Mouse (Mus musculus): ENCODE measurements around the gene Myo1c. TPM values are rescaled to one million over a fixed set of nuclear protein-coding genes. Genes with fewer than 3 reads are reported as not detected.

Myo1c gene
- polyA plus RNA-seq, 1 experiment: 28.1 TPM

DNA sequence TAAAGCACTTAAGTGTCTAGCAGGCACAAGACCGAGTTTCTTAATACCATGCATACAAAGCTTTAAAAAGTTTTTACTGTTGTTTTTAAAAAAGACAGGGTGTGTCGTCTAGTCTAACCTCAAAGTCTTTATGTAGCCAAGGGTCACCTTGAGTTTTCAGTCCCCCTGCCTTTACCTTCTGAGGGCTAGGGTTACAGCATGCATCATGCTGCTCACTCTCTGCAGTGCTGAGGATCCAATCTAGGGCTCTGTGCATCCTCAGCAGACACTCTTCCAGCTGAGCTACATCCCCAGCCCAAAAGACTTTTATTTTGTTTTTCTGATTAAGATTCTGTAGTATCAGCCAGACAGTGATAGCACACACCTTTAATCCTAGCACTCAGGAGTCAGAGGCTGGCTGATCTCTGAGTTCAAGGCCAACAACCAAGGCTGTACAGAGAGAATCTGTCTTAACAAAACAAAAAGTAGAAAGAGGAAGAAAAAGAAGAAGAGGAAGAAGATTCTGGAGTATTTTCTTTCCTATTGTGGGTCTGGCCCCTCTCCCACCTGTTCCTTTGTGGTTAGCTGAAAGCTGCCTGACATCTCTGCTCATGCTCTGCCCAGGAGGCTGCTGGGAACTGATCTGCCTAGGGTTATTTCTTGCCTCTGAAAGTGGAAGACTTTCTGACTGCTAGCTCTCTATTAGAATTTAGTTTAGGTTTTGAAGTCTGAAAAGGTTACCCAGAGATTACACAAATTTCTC, 27.5 kb upstream of the Myo1c start:
- Histone ChIP-seq H3K4me3 (replicated peaks) (no peak overlapping the region), H3K36me3 (replicated peaks; ENCODE audit: low read length) (peaks cover 91% of the 10 kb centered on the region), H3K9me3 (no peaks in the 10 kb centered on the region), H3K27me3 (replicated peaks) (no peaks in the 10 kb centered on the region), H3K4me1 (peaks cover 37% of the 10 kb centered on the region)
- TF ChIP-seq GATA1 (IDR thresholded peaks at IDR 0.05; ENCODE audit: borderline replicate concordance, low read length) (no peak), FLI1 (IDR thresholded peaks at IDR 0.05; ENCODE audit: low read length) (no peak)

DNA sequence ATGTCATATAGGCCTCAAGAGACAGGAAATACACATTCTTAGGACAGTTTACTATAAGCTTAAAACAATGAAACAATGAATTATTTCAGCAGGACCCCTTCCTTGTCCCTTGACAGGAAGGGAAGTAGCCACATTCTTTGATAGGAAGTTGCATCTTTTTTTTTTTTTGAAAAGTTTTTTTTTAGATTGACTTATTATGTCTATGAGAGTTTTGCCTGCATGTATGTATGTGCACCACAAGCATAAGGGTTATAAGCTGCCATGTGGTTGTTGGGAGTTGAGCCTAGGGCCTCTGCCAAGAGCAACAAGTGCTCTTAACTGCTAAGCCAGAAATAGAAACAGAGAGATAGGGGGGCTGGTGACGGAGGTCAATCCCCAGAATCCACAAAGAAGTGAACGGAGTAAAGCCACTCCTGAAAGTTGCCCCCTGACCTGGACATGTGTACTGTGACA, 26.2 kb upstream of the Myo1c start:
- Histone ChIP-seq H3K4me3 (replicated peaks) (peak overlapping the region; percentile 59), H3K9me3 (no peaks in the 10 kb centered on the region), H3K27me3 (replicated peaks) (no peaks in the 10 kb centered on the region), H3K36me3 (replicated peaks; ENCODE audit: low read length) (peaks cover 90% of the 10 kb centered on the region), H3K4me1 (peaks cover 37% of the 10 kb centered on the region)
- TF ChIP-seq GATA1 (IDR thresholded peaks at IDR 0.05; ENCODE audit: borderline replicate concordance, low read length) (no peak), FLI1 (IDR thresholded peaks at IDR 0.05; ENCODE audit: low read length) (no peak)

DNA sequence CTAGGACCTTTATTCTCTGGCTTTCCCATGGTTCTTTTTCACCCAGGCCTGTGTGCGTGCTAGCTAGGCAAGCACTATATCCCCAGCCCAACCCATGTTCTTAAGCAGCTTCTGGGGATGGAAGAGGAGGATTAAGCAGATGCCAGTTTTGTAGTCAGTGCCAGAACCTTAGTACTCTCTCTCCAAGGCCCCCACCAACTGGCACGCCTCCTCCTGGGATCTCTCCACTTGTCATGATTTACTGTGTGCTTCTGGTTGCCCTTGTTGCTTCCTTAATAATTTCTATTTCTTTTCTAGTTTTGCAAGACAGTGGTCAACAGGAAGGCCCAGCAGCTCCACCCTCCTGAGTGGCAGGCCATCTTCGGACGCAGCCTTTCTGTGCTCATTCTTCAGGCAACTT, 24.5 kb upstream of the Myo1c start:
- no peak for TF ChIP-seq FLI1 (IDR thresholded peaks at IDR 0.05; ENCODE audit: low read length)
- TF ChIP-seq GATA1 (IDR thresholded peaks at IDR 0.05; ENCODE audit: borderline replicate concordance, low read length): no peak
- Histone ChIP-seq H3K4me1 (peaks cover 49% of the 10 kb centered on the region), H3K4me3 (replicated peaks) (no peak overlapping the region), H3K36me3 (replicated peaks; ENCODE audit: low read length) (peaks cover 79% of the 10 kb centered on the region), H3K9me3 (no peaks in the 10 kb centered on the region), H3K27me3 (replicated peaks) (no peaks in the 10 kb centered on the region)

DNA sequence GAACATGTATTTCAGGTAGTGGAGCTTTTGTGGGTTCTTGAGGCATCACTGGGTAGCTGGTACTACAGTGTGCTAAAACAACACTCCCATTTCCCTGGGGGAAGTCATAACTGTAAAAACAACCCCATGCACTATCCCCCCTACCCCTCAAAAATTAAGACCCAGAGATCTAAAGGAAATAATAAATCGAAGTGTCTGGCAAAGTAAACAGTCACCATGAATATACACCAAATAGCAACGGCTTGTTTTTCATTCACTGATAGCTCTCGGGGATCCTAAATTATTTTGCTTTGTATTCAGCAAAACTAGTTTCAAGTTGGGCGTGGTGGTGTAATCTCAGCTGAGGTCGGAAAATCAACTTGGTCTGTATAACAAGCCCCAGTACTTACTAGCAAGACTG, 20.2 kb upstream of the Myo1c start:
- no peak for TF ChIP-seq FLI1 (IDR thresholded peaks at IDR 0.05; ENCODE audit: low read length)
- TF ChIP-seq GATA1 (IDR thresholded peaks at IDR 0.05; ENCODE audit: borderline replicate concordance, low read length): no peak

DNA sequence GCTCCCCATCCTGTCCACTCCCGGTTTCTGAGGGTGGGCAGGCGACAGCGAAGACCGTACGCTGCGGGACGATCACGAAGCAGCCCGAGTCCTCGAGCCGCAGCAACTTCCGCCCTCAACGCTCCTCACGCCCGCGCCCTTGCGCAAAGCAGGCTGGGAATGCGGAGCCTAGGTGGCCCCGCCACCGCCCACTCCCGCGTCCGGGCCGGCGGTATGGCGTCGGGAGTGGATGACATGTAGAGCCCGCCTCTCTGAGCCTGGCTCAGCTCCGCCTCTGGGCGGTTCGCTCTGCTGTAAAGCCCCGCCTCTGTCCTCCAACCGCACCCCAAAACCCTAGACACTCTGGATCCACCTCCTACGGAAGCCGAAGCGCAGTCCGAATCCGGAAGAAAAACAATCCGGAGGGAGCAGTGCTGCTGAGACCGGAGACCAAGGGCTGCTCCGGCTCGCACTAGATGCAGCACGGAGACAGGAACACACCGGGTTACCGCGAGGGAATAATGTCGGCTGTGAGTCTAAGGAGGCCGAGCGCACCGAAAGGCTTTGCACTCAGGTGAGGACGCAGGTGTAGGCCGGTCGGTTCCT, 19.6 kb upstream of the Myo1c start, which contains the start of gene Inpp5k:
Inpp5k (plus strand) TSS at position 344 of the 585 bp plus-strand sequence.
- Histone ChIP-seq H3K9me3 (no peaks in the 10 kb centered on the region), H3K27me3 (replicated peaks) (no peaks in the 10 kb centered on the region), H3K36me3 (replicated peaks; ENCODE audit: low read length) (peaks cover 72% of the 10 kb centered on the region), H3K4me1 (peaks cover 46% of the 10 kb centered on the region), H3K4me3 (replicated peaks) (peak within 1 kb of the TSS; percentile 98)
- TF ChIP-seq GATA1 (IDR thresholded peaks at IDR 0.05; ENCODE audit: borderline replicate concordance, low read length) (no peak), FLI1 (IDR thresholded peaks at IDR 0.05; ENCODE audit: low read length) (no peak)

More for the DNA sequence above, 20.2 kb upstream of the Myo1c start:
- Histone ChIP-seq H3K4me1 (peaks cover 43% of the 10 kb centered on the region), H3K36me3 (replicated peaks; ENCODE audit: low read length) (peaks cover 72% of the 10 kb centered on the region), H3K4me3 (replicated peaks) (peak overlapping the region; percentile 98), H3K27me3 (replicated peaks) (no peaks in the 10 kb centered on the region), H3K9me3 (no peaks in the 10 kb centered on the region)

DNA sequence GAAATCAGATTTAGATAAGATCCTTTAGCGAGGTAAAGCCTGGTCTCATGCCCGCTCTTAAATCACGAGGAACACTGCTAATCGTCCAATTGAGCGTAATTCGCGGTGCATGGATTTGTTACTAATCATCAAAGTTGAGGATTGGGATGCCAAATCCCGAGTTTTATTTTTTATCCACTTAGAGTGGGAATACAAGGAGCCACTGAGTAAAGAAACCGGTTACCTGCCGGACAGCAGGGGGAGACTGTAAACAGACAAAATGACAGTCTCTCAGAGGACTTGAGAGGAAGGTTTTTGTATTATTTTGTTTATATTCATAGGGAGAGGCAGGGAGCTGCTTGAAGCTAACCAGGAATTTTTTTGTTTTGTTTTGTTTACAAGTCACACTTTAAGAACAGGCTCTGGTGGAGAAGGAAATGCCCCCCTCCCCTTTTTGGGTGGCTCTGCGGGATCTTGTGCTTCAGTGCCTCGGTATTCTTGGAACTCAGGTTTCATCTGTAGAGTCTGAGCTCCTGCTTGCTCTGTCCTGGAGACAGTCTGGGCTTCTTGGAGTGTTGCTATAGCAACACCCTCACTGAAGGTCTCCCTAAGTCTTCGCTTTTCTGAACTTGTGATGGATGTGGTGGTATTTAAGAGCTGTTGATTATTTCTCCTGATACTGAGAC, 18.6 kb upstream of the Myo1c start:
- H3K36me3 ChIP-seq (replicated peaks; ENCODE audit: low read length): peaks cover 72% of the 10 kb centered on the region
- no peak for TF ChIP-seq GATA1 (IDR thresholded peaks at IDR 0.05; ENCODE audit: borderline replicate concordance, low read length)
- no peak for TF ChIP-seq FLI1 (IDR thresholded peaks at IDR 0.05; ENCODE audit: low read length)

DNA sequence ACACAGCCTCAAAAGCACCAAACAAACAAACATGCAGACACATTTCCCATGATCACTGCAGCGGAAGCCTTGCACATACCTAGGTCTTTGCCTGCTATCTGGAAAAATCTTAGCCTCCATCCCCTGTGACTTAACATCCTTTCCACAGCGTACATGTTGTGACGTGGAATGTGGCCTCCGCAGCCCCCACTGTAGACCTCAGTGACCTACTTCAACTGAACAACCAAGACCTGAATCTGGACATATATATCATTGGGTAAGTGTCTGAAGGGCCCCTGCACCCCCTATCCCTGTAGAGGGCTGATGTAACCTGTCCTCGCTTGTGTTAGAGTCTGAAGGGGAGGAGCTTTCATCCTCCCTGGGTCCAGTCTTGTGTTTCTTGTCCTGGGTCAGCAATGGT, 17.4 kb upstream of the Myo1c start:
- Histone ChIP-seq H3K9me3 (no peaks in the 10 kb centered on the region), H3K4me3 (replicated peaks) (no peak overlapping the region), H3K36me3 (replicated peaks; ENCODE audit: low read length) (peaks cover 72% of the 10 kb centered on the region), H3K27me3 (replicated peaks) (no peaks in the 10 kb centered on the region), H3K4me1 (peaks cover 58% of the 10 kb centered on the region)
- TF ChIP-seq FLI1 (IDR thresholded peaks at IDR 0.05; ENCODE audit: low read length): no peak
- no peak for TF ChIP-seq GATA1 (IDR thresholded peaks at IDR 0.05; ENCODE audit: borderline replicate concordance, low read length)

More for the DNA sequence above, 18.6 kb upstream of the Myo1c start:
- no peaks in the 10 kb centered on the region for H3K9me3 ChIP-seq
- no peaks in the 10 kb centered on the region for H3K27me3 ChIP-seq (replicated peaks)
- peaks cover 51% of the 10 kb centered on the region for H3K4me1 ChIP-seq
- peak overlapping the region; percentile 98 for H3K4me3 ChIP-seq (replicated peaks)

DNA sequence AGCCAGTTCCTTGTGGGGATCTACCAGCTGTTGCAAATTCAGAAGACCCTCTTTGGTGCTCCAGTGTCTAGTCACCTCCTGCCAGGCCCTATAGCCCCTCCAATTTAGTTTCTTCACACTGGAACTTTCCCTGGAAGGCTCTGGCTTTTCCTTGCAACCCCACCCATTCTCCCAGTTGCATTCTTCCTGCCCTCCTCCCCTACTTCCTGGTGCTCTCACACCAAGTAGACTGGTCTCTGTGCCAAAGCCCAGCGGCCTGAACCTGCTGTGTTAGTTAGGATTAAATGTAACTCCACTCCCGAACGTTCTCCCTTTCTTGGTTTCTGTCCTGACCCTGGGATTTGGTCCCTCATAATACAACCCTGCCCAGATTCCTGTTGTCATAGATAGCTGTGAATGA, 15.5 kb upstream of the Myo1c start:
- H3K4me1 ChIP-seq: peaks cover 57% of the 10 kb centered on the region

DNA sequence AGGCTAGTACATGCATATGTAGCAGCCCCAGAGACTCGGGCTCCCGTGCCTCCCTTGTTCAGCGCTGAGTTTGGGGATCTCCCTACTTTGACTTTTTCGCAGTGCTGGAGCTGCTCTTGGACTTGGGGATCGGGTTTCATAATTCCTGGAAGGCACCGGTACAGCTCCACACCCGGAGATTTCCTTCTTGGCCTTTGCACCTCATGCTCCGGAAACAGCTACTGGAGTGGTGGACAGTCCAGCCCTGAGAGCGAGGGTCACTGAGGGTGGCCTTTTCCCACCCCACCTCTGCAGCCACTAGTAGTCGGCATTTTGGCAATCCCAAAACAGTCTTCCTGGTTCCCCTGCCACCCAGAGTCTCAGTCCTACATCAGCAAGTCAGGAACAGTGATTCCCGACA, 15.0 kb upstream of the Myo1c start:
- no peak for TF ChIP-seq FLI1 (IDR thresholded peaks at IDR 0.05; ENCODE audit: low read length)
- TF ChIP-seq GATA1 (IDR thresholded peaks at IDR 0.05; ENCODE audit: borderline replicate concordance, low read length): no peak
- no peak overlapping the region for H3K4me3 ChIP-seq (replicated peaks)
- H3K4me1 ChIP-seq: peaks cover 52% of the 10 kb centered on the region
- H3K9me3 ChIP-seq: no peaks in the 10 kb centered on the region
- H3K36me3 ChIP-seq (replicated peaks; ENCODE audit: low read length): peaks cover 72% of the 10 kb centered on the region
- no peaks in the 10 kb centered on the region for H3K27me3 ChIP-seq (replicated peaks)

More for the DNA sequence above, 15.5 kb upstream of the Myo1c start:
- TF ChIP-seq FLI1 (IDR thresholded peaks at IDR 0.05; ENCODE audit: low read length) (no peak), GATA1 (IDR thresholded peaks at IDR 0.05; ENCODE audit: borderline replicate concordance, low read length) (no peak)
- Histone ChIP-seq H3K9me3 (no peaks in the 10 kb centered on the region), H3K4me3 (replicated peaks) (no peak overlapping the region), H3K27me3 (replicated peaks) (no peaks in the 10 kb centered on the region), H3K36me3 (replicated peaks; ENCODE audit: low read length) (peaks cover 69% of the 10 kb centered on the region)

DNA sequence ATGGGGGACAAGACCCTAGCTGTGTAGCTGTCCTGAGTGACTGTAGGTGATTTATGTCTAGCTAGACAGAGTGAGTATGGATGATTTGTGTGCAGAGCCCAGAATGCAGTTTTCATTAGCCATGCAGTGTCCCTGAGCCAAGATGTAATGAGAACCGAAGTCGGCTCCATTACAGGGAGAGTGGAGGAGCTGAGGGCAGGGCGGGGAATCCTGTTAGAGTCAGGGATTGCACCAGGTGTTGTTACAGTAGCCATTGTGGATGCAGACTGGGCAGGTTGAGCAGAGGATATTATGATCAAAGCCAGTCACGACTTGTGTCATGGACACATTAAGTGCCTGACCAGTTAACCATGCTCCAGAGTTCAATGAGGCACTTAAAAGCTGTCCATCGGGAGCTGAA, 7.0 kb upstream of the Myo1c start:
- peaks cover 88% of the 10 kb centered on the region for H3K36me3 ChIP-seq (replicated peaks; ENCODE audit: low read length)
- H3K4me1 ChIP-seq: peaks cover 54% of the 10 kb centered on the region
- H3K27me3 ChIP-seq (replicated peaks): no peaks in the 10 kb centered on the region
- H3K9me3 ChIP-seq: no peaks in the 10 kb centered on the region
- no peak overlapping the region for H3K4me3 ChIP-seq (replicated peaks)
- TF ChIP-seq GATA1 (IDR thresholded peaks at IDR 0.05; ENCODE audit: borderline replicate concordance, low read length) (no peak), FLI1 (IDR thresholded peaks at IDR 0.05; ENCODE audit: low read length) (no peak)

All from megakaryocyte, embryonic 14.5 days (primary cell).